Mouse (Mus musculus) myocyte (in vitro differentiated cells): ENCODE measurements around the gene Pllp. TPM values are rescaled to one million over a fixed set of nuclear protein-coding genes. Genes with fewer than 3 reads are reported as not detected.

Experiments
- H3K27me3 ChIP-seq: one replicate; pipeline ENCODE4 v1.6.1; 2011; ENCODE audit not compliant: control insufficient read depth, insufficient read depth, insufficient read length
- H3K36me3 ChIP-seq: one replicate; pipeline ENCODE4 v1.6.1; 2011; ENCODE audit not compliant: control insufficient read depth, insufficient read depth
- H3K4me2 ChIP-seq: one replicate; pipeline ENCODE4 v1.6.1; 2011; ENCODE audit warnings: low read depth, control low read depth
- H3K4me3 ChIP-seq: one replicate; pipeline ENCODE4 v1.5.1; 2011; ENCODE audit warnings: mild to moderate bottlenecking, control low read depth, moderate library complexity
- H3K79me2 ChIP-seq: one replicate; pipeline ENCODE4 v1.6.1; 2011; ENCODE audit not compliant: control insufficient read depth, insufficient read depth
- H3ac ChIP-seq: one replicate; pipeline ENCODE4 v1.6.1; 2011; ENCODE audit not compliant: control insufficient read depth, insufficient read length
- CEBPB ChIP-seq: IDR thresholded peaks from 2 replicates; pipeline ENCODE4 v1.6.1; 2011; ENCODE audit warnings: mild to moderate bottlenecking, moderate library complexity; ENCODE audit not compliant: poor library complexity, insufficient read depth, severe bottlenecking
- E2F4 ChIP-seq: IDR thresholded peaks from one replicate; pipeline ENCODE4 v1.6.1; 2011; ENCODE audit warnings: mild to moderate bottlenecking, control low read depth, moderate library complexity; ENCODE audit not compliant: insufficient read depth
- MAX ChIP-seq: IDR thresholded peaks from one replicate; pipeline ENCODE4 v1.6.1; 2011; ENCODE audit warnings: low read depth, mild to moderate bottlenecking, control low read depth
- MYOD1 ChIP-seq, 3 experiments: IDR thresholded peaks; one replicate each; pipeline ENCODE4 v1.6.1; 2011; ENCODE audit warnings: control low read depth in 2 of 3, low read depth in 2 of 3, mild to moderate bottlenecking in 2 of 3, moderate library complexity in 1 of 3; ENCODE audit not compliant: insufficient read length in 2 of 3, control insufficient read depth in 1 of 3
- MYOG ChIP-seq, 3 experiments: IDR thresholded peaks; one replicate each; pipeline ENCODE4 v1.6.1; 2011; ENCODE audit warnings: control low read depth in 2 of 3, low read depth in 2 of 3, mild to moderate bottlenecking in 2 of 3; ENCODE audit not compliant: insufficient read length in 2 of 3, control insufficient read depth in 1 of 3, insufficient read depth in 1 of 3
- POLR2A ChIP-seq: IDR thresholded peaks from one replicate; pipeline ENCODE4 v1.6.1; 2011; ENCODE audit warnings: low read depth, mild to moderate bottlenecking, control low read depth, moderate library complexity; ENCODE audit not compliant: insufficient read length
- POLR2AphosphoS2 ChIP-seq: IDR thresholded peaks from one replicate; pipeline ENCODE4 v1.6.1; 2011; ENCODE audit warnings: low read depth, control low read depth; ENCODE audit not compliant: insufficient read length
- REST ChIP-seq: IDR thresholded peaks from one replicate; pipeline ENCODE4 v1.6.1; 2011; ENCODE audit warnings: mild to moderate bottlenecking, control low read depth, moderate library complexity; ENCODE audit not compliant: insufficient read depth, insufficient read length
- SRF ChIP-seq: IDR thresholded peaks from one replicate; pipeline ENCODE4 v1.6.1; 2011; ENCODE audit warnings: low read depth; ENCODE audit not compliant: control insufficient read depth, insufficient read length
- TCF12 ChIP-seq: IDR thresholded peaks from one replicate; pipeline ENCODE4 v1.6.1; 2011; ENCODE audit warnings: mild to moderate bottlenecking, control low read depth; ENCODE audit not compliant: poor library complexity, insufficient read depth, severe bottlenecking
- TCF3 ChIP-seq: IDR thresholded peaks from one replicate; pipeline ENCODE4 v1.6.1; 2011; ENCODE audit warnings: low read depth, control low read depth; ENCODE audit not compliant: insufficient read length
- USF1 ChIP-seq: IDR thresholded peaks from one replicate; pipeline ENCODE4 v1.6.1; 2011; ENCODE audit warnings: low read depth, mild to moderate bottlenecking, control low read depth, moderate library complexity
- polyA plus RNA-seq: library from polyadenylated mRNA; unstranded; fragments of >200 nt; fragmentation: generic; extraction: Trizol; gene quantifications from one replicate; pipeline ENCODE4 v1.2.1, GENCODE M21; 2012; ENCODE audit warnings: missing spikeins

Pllp gene
- polyA plus RNA-seq, 1 experiment, result 0.02 TPM

DNA sequence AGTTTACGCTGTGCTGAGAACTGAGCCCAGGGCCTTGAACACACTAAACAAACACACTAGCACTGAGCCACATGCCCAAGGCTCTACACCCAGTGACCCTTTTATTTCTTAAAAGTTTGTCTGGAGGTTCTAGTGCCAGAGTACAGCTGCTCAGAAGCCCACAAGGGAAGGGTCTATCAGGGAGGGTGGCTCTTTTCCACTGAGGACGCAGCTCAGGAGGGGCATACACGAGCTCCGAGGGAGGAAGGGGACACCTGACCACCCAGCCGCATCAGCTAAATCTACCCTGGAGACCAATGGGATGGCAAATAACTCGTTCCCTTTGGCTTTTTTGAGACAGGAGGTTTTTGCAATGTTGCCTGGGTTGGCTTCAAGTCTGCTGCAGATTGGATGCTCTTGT, 1.9 kb upstream of the Pllp start:
- Histone ChIP-seq H3K4me2 (no peak overlapping the region), H3K4me3 (no peak overlapping the region), H3K27me3 (peaks cover 45% of the 10 kb centered on the region), H3K79me2 (no peaks in the 10 kb centered on the region), H3K36me3 (no peaks in the 10 kb centered on the region), H3ac (no peak overlapping the region)
- TF ChIP-seq CEBPB (no peak), MYOD1 (IDR thresholded peaks at IDR 0.05; ENCODE audit: control insufficient read depth in 1 of 3, insufficient read length in 2 of 3, low read depth in 2 of 3) (no peak)

DNA sequence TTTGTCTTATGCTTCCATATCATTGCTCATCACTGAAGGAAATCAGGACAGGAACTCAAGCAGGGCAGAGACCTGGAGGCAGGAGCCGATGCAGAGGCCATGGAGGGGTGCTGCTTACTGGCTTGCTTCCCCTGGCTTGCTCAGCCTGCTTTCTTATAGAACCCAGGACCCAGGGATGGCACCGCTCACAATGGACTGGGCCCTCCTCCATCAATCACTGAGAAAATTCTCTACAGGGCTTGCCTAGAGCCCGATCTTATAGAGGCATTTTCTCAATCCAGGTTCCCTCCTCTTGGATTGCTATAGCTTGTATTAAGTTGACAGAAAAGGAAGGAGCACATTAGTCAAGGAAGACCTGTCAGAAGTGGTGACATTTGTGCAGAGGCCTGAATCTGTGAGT, 488 bp upstream of the Pllp start:
- Histone ChIP-seq H3K4me2 (no peak overlapping the region), H3K79me2 (no peaks in the 10 kb centered on the region), H3K4me3 (no peak overlapping the region), H3K36me3 (no peaks in the 10 kb centered on the region), H3ac (no peak overlapping the region), H3K27me3 (peaks cover 45% of the 10 kb centered on the region)
- TF ChIP-seq REST (no peak), TCF12 (no peak), MAX (no peak), E2F4 (no peak)

DNA sequence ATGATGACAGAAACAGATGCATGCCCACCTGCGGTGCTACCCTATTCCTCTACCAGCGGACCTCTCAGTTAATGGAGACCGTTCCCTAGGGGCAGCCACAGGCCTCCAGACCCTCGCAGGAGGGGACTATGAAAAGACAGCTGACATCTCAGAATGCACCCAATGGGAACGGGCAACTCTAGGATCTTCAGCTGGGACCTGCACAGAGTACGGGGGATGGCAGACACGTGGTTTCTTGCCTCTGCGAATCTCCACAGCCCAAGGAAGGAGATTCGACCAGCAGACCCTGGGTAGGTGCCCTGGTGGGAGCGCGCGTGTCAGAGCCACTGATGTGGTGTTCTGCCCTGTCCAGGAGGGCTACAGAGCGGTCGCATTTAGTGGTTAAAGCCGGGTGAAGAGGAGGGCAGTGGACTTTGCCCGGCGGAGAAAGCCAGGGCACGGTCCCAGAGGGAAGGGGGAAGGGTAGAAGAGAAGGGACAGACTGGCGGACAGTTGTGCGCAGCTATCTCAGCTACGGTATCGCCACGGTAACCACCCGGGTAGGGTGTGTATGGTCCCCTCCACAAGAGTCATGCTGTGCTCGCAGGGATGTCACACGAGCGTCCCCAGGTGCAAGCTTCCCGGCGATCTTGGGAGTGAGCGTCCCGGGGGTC, 611 bp downstream of the Pllp start:
- TF ChIP-seq MYOD1 (IDR thresholded peaks at IDR 0.05; ENCODE audit: control insufficient read depth in 1 of 3, insufficient read length in 2 of 3, low read depth in 2 of 3) (no peak), CEBPB (no peak), POLR2A (no peak), TCF12 (no peak), REST (no peak), MAX (no peak), E2F4 (no peak), TCF3 (no peak), SRF (no peak), USF1 (no peak)
- H3ac ChIP-seq, result no peak overlapping the region
- no peaks in the 10 kb centered on the region for H3K79me2 ChIP-seq
- no peak overlapping the region for H3K4me2 ChIP-seq
- H3K4me3 ChIP-seq, result no peak overlapping the region
- no peaks in the 10 kb centered on the region for H3K36me3 ChIP-seq
- H3K27me3 ChIP-seq, result peaks cover 45% of the 10 kb centered on the region

DNA sequence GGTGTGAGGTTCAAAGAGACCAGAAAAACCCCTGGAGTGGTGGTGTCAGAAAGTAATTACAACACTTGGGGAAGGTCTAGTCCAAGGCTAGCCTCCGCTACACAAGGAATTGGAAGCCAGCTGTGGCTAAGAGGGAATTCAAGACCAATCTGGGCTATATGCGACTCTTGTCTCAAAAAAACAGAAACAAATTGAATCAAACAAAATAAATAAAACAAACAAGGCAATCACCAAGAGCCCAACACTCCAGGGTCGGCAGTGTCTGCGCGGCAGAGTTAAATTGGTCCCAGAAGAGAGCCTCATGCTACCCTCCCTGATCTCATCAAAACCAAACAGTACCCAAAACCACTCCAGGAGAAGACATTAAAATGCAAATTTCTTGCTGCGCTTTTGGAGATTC, 1.4 kb downstream of the Pllp start:
- no peak overlapping the region for H3K4me3 ChIP-seq
- no peak overlapping the region for H3K4me2 ChIP-seq
- no peaks in the 10 kb centered on the region for H3K79me2 ChIP-seq
- no peak overlapping the region for H3ac ChIP-seq
- H3K27me3 ChIP-seq, result peaks cover 45% of the 10 kb centered on the region
- no peak for TF ChIP-seq MYOG (IDR thresholded peaks at IDR 0.05; ENCODE audit: control insufficient read depth in 1 of 3, insufficient read depth in 1 of 3, insufficient read length in 2 of 3, low read depth in 2 of 3)
- no peaks in the 10 kb centered on the region for H3K36me3 ChIP-seq

DNA sequence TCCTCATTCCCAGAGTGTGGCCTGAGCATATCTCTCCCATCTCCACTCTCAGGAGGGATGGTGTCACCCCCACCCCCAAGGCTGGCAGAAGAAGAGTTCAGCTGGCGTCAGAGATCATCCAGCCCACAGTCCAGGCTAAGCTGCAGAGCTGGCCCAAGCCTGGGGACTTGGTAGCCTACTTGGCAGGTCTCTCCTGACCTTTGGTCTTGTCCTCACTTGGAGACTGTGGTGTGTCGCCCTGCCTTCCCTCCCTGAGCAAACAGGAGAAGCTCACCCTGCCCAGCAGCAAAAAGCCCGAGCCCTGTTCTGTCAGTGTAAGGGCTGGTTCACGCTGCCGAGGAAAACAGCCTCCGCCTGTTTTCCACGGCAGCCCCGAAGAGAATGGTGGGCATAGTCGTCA, 10.1 kb downstream of the Pllp start:
- Histone ChIP-seq H3K36me3 (no peaks in the 10 kb centered on the region), H3K27me3 (no peaks in the 10 kb centered on the region), H3K4me3 (no peak overlapping the region), H3K4me2 (no peak overlapping the region), H3ac (no peak overlapping the region), H3K79me2 (no peaks in the 10 kb centered on the region)
- TF ChIP-seq CEBPB (no peak), TCF12 (no peak), POLR2A (no peak), MAX (no peak), SRF (no peak), TCF3 (no peak)

DNA sequence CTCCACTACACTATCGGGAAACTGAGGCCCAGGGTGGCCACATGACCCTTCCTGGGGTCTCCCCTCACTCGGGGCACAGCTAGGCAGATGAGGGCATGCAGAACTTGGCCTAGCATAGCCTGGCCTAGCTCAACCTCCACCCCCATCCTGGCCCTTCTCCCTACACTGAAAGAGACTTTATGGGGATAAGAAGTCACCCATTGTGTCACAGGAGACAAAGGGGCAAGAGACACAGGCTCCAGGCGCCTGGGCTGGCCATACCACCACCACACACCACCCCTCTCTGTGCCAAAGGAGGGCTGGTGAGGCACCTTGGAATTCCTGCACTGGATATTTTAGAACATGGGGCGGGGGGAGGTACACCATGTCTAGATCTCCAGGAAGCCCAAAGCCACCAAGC, 11.8 kb downstream of the Pllp start:
- TF ChIP-seq POLR2AphosphoS2, result no peak
- TF ChIP-seq TCF3, result no peak
- TF ChIP-seq MYOD1 (IDR thresholded peaks at IDR 0.05; ENCODE audit: control insufficient read depth in 1 of 3, insufficient read length in 2 of 3, low read depth in 2 of 3), result no peak
- TF ChIP-seq E2F4, result no peak
- no peak for TF ChIP-seq REST
- no peak for TF ChIP-seq SRF
- no peak for TF ChIP-seq MAX
- no peak for TF ChIP-seq TCF12
- H3K4me3 ChIP-seq, result no peak overlapping the region
- no peak overlapping the region for H3K4me2 ChIP-seq
- H3K27me3 ChIP-seq, result no peaks in the 10 kb centered on the region
- no peaks in the 10 kb centered on the region for H3K36me3 ChIP-seq
- H3ac ChIP-seq, result no peak overlapping the region
- H3K79me2 ChIP-seq, result no peaks in the 10 kb centered on the region
